Mouse (Mus musculus): ENCODE results near the gene Gm12258.
"Not testable (repeated sequence)": the region's sequence is repeated elsewhere in the genome, so short reads cannot be mapped to it uniquely, and the experiment has no call there.

Gene Gm12258

GRCm38 (mm10) chr11:58846919-58847461 is at the start of gene Gm12258:
TSS of gene Gm12258 (plus strand) at chr11:58847158.
- peak; percentile 79 to 86 for DNase-seq

DNA sequence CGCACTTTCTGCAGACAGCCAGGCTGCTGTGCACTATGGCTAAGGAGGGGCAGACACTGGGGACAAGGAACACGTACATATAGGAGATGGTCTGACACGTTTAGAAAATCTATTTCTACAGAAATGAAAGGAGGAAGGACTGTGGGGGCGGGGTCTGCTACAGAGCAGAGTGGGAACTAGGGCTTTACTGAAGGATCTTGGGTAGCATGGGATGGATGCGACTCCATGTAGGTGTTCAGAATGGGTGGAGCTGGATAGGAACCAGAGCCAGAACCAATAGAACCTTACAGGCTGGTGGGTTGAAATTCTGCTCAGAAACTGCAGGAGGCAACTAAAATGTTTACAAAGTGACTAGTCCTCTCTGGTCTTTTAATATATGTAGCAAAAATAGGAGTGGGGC is 47.2 kb upstream of the Gm12258 start:
- DNase-seq, result no peak

GRCm38 (mm10) chr11:58801558-58802228 is 45.3 kb upstream of the Gm12258 start, which contains the start of gene Fam183b:
TSS of gene Fam183b (minus strand) at chr11:58801960.
- DNase-seq, result no peak

DNA sequence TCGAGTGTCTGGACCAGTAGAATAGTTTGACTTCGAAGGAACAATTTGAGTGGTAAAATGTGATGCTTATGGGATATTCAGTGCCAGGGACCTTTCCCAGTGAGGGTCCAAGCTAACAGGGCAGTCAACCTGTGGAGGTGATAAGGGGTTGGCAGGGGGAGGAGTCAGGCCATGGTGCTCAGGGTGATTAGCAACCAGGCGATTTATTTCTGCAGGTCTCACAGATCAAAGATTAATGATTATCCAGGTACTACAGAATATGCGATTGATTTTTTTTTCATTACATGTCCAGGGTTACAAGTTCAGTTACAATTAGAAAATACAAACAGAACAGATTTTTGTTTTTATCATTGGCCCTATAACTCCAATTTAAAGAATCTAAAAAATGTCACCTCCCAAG is 43.1 kb upstream of the Gm12258 start:
- DNase-seq, result no peak

- DNase-seq, result no peak
Observed at GRCm38 (mm10) chr11:58804393-58804792, 42.6 kb upstream of the Gm12258 start.

GRCm38 (mm10) chr11:58812001-58812400 is 35.0 kb upstream of the Gm12258 start:
- DNase-seq, result no peak

DNA sequence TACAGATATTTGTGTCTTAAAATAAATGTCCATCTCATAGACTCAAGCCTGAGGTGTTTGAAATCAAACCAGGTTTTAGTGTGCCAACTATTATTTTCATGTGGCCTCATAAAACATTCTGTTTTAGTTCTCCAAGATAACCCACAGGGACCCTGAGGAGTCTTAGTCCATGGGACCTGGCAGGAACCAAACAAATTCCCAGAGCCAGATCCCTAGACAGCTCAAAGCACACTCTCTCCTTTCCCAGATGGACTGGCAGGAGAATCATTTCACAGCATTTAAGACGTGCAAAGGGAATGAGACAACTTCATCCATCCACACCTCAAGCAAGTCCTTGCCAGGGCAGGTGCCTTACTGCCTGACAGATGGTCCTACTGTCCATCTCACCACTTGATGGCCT is 32.3 kb upstream of the Gm12258 start, which contains the start of gene Olfr313:
Olfr313 (plus strand) TSS at position 301 of the 400 bp plus-strand sequence.
- DNase-seq, result not testable (repeated sequence)

GRCm38 (mm10) chr11:58815676-58816075 is 31.3 kb upstream of the Gm12258 start:
- DNase-seq, result no peak

DNA sequence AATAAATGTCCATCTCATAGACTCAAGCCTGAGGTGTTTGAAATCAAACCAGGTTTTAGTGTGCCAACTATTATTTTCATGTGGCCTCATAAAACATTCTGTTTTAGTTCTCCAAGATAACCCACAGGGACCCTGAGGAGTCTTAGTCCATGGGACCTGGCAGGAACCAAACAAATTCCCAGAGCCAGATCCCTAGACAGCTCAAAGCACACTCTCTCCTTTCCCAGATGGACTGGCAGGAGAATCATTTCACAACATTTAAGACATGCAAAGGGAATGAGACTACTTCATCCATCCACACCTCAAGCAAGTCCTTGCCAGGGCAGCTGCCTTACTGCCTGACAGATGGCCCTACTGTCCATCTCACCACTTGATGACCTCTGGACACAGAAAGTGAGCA is 18.0 kb upstream of the Gm12258 start, which contains the start of gene Olfr312:
Olfr312 (plus strand) TSS at position 301 of the 400 bp plus-strand sequence.
- not testable (repeated sequence) for DNase-seq

DNA sequence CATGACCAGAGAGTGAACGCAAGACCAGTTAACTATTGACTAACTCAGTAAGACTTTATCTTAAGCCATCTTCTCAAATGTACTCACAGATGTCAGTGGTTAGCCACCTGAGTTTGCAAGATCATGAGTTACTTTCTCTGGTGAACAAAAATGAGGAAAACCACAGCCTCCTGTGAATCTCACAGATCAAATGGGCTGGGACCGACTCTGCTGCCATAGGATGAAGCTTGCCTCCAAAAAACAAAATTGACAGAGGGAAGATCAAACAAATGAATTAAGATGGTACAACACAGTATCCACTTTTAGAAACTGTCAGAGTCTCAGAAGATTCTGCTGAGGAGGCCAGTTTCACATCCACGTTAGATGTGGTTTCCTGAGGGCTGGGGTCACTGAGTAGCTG is 17.2 kb upstream of the Gm12258 start:
- DNase-seq, result peak; percentile 38 to 46

- DNase-seq, result peak; percentile 57 to 68
Observed at GRCm38 (mm10) chr11:58832541-58832940, 14.4 kb upstream of the Gm12258 start.

DNA sequence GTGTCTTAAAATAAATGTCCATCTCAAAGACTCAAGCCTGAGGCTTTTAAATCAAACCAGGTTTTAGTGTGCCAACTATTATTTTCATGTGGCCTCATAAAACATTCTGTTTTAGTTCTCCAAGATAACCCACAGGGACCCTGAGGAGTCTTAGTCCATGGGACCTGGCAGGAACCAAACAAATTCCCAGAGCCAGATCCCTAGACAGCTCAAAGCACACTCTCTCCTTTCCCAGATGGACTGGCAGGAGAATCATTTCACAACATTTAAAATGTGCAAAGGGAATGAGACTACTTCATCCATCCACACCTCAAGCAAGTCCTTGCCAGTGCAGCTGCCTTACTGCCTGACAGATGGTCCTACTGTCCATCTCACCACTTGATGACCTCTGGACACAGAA is 8.0 kb upstream of the Gm12258 start, which contains the start of gene Olfr311:
Olfr311 (plus strand) TSS at position 301 of the 400 bp plus-strand sequence.
- not testable (repeated sequence) for DNase-seq

DNA sequence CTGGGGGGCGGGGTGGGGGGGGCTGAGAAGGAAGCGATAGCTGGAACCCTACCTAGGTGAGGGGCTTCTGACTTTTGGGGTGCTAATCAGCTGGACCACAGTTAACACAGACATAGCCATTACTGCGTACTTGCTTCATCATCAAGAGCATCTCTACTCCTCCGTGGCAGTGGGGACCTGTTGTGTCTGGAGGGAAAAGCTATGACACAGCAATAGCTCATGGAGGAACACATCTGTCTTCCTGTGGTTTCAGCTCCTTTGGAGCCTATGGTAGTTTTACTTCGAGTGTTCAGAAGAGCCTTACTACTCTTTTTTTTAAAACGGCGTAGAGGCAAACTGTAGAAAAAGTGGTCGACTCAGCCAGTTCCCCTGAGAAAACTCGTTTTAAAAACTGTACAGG is 678 bp downstream of the Gm12258 start:
- DNase-seq, result peak; percentile 36 to 38

DNA sequence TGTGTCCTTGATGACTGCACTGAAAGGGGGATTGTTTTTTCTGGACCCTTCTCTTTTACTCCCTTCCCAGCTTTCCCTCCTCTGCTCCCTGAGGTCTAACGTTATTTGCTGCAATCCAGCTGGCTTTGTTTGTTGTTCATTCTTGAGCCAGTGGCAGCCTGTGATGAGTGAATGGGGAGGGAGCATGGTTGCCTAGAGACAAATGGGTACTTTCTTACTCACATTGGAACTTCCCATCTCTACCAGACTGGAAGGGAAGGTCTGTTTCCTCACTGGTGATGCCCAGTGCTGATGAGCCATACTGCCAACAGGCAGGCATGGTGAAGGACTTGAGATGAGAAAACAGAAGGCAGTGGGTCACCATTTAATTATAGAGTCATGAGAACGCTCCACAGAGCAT is 2.8 kb downstream of the Gm12258 start:
- DNase-seq, result no peak

GRCm38 (mm10) chr11:58860744-58861143 is 13.8 kb downstream of the Gm12258 start:
- no peak for DNase-seq

DNA sequence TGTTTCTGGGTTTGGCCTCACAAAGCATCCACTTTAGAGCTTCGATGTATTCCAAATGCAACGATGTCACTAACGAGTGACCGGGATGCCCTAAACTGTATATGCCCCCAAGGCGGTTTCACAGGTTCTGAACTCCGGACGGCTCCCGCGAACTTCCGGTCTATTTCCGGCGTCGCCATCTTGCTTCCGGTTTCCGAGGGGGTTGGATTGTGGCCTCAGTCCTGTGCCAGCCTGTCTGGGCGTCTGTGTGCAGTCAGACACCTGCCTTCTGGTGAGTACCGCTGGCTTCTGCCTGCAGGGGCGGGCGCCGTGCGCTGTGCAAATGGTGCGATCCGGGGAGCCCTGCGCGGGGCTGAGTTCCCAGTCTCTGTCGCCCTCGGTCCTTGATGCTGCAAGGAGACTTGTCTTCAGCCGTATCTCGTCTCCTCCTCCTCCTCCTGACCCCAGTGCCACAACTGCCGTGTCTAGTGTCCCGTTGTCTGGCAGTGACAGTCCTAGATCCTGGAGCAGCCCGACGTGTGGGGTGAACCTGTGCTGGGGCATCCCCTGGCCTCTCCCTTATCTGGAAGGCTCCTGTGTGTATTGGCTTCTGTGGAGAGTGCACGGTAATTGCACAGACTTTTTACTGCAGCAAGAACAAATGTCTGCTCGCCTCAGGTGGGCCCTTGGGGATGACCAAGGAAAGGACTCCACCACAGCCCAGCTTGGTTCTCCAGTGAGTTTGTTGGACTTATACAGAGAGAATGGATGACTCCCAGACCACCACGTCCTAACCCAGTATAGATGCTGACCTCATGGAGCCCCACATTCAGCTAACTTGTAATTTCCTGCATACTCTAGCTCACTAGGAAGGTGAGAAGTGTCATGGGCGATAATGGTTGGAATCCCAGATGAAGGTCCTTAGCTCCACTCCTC is 20.3 kb downstream of the Gm12258 start, which contains the start of gene 2810021J22Rik:
2810021J22Rik (plus strand) TSS at position 178 of the 915 bp plus-strand sequence.
- DNase-seq, result peak; percentile 90 to 92

DNA sequence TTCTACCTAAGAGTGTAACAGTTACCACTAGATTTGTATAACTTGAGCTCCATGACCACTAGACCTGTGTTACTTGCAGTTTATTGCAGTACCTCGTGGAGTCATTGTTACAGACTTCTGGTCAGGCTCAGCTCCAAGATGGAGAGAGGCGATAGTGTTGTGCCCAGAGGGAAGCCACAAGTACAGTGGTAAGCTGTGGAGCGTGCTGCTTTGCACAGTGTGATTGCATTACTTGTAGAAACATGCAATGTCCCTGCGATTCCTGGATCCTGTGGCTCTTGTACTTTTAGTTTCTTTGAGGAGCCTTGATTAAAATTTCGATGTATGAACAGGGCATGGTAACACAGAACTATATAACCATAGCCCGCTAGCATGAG is 21.0 kb downstream of the Gm12258 start:
- DNase-seq, result no peak

DNA sequence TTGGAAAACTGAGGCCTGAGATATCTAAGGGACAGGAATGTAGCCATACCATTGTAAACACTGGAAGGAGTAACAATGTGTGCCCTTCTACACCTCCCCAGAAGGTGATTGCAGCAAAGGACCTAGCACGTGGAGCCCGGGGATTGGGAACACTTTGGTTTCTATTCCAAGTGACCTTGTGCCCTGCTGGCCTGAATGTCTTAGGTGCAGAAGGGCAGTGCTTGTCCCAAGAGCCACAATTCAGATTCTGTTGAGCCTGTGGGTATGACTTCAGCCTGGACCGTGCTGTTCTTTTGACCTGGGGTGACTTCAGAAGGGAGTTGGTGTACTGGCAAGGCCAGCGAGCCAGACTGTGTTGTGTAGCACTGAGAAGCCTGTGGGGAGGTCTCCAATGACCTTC is 24.0 kb downstream of the Gm12258 start:
- DNase-seq, result no peak

DNA sequence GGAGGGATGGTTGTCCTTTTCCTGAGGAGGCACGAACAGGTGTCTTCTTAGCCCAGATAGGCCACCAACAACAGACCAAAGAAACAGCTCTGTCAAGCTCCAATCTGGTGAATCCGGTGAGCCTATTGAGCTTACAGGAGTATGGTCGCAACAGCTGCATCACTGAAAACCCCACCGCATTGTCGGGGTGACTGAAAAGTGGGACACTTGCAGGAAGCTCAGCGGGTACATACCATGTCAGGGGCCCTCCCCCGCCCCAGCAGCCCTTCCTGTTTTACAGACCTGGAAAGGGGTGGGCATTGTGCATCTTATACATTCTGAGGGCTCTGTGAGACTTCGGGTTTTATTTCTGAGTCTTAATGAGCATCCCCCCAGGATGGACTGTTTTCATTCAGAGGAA is 36.8 kb downstream of the Gm12258 start:
- peak; percentile 82 to 91 for DNase-seq

DNA sequence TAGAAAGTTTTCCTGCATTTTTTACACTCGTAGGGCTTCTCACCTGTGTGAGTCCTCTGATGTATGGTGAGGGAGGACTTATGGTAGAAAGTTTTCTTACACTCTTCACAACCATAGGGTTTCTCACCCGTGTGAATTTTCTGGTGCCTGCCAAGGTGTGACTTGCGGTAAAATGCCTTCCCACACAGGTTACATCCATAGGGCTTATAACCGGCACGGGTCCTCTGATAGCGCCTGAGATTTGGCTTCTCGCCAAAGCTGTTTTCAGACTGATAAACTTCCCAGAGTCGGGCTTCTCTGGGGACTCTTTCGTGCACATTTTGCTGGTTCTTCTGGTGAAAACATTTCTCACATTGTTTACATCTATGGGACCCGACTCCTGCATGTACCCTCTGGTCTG is 43.6 kb downstream of the Gm12258 start:
- DNase-seq, result no peak

DNA sequence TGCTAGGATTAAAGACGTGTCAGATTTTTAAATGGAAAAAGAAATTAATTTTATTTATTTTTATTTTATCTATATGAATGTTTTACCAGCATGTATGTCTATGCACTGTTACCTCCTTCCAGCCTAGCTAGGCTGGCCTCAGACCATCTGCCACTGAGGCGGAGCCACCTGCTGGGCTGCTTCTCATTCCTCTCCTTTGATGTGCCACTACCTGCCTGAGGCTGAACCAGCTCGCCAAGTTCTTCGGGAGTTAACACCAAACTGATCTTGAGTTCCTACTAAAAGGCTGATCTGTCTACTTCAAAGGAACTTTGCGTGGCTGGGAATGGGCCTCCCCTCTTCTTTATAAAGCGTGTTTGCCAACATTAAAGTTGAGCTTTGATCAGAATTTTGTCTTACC is 47.5 kb downstream of the Gm12258 start:
- DNase-seq, result peak; percentile 52 to 70

DNA sequence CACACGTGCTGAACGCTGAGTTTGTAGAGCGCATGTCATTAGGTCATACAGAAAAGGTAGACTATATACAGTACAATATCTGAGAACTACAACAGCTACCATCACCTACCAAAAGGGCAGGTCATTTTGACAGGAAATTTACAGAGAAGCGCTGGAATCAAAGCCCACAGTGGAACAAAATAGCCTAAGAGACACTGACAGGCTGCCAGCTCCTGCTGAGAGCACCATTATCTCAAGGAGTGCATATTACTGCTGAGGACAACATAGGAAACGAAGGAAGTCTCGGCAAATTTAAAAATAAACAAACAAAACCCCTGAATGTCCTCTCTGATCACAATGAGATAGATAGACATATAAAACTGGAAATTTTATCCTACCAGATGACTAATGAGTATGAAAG is 50.5 kb downstream of the Gm12258 start:
- no peak for DNase-seq

DNA sequence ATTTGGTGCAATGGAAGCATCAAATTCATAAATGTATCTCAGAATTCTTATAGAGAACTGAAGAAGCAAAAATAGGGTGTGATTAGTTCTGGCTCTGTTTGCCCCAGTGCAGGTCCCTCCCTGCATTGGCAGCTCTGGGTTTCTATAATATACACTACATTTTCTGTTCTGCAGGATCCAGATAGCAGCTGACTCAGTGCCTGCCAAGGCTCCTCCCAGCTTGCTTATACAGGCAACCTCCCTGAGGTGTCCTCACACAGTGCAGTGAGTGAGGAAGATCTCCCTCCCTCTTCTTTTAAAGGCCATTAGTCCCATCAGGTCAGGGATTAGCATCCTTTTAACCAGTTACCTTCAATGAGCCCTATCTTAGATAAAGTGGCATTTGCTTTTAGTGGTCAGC is 54.1 kb downstream of the Gm12258 start:
- no peak for DNase-seq
